Mouse (Mus musculus) left cerebral cortex, adult 2 months (tissue): ENCODE measurements around the gene Gm17387. TPM values are rescaled to one million over a fixed set of nuclear protein-coding genes. Genes with fewer than 3 reads are reported as not detected.

Experiments used
- DNase-seq, 2 experiments: peaks; one replicate each; pipeline ENCODE4 v3.0.0; 2021 to 2022; ENCODE audit warnings: low spot score in 2 of 2, mixed read lengths in 1 of 2; ENCODE audit errors: extremely low spot score in 1 of 2
- H3K27ac ChIP-seq: fragments of 200-600 bp; 2 replicates; pipeline ENCODE4 v1.8.1; 2022
- H3K4me3 ChIP-seq: fragments of 200-600 bp; 2 replicates; pipeline ENCODE4 v1.8.1; 2022
- CTCF ChIP-seq: fragments of 200-600 bp; IDR thresholded peaks from 2 replicates; pipeline ENCODE4 v1.8.1; 2022; ENCODE audit warnings: antibody characterized with exemption, mild to moderate bottlenecking, moderate library complexity
- intact Hi-C: fragments of 180-260 bp; cut with DNase I; formaldehyde crosslinking; loops from one replicate; pipeline ENCODE4 v1.15.1; 2025
- total RNA-seq, 2 experiments: library from RNA; stranded (reverse); gene quantifications; 2 replicates each; pipeline ENCODE4 v1.2.3; 2021

Gm17387 gene
- total RNA-seq, 2 experiments from 2014 or later = not detected

GRCm38 (mm10) chr7:141070058-141070862 lies 41.3 kb downstream of the Gm17387 start:
- peak; percentile 74 to 81 for DNase-seq
- H3K4me3 ChIP-seq = peak overlapping the region; percentile 42
- peak overlapping the region; percentile 89 for H3K27ac ChIP-seq
- TF ChIP-seq CTCF = peak; percentile 79
- intact Hi-C loops = loop anchor here (5.0 kb wide), 1 partner anchor 102 kb away; the partner anchor contains the start of gene Rnh1

GRCm38 (mm10) chr7:141072017-141072745 lies 43.2 kb downstream of the Gm17387 start:
- intact Hi-C loops = loop anchor here (5.0 kb wide), 1 partner anchor 100 kb away; the partner anchor contains the start of gene Rnh1
- TF ChIP-seq CTCF = peak; percentile 56
- Histone ChIP-seq H3K27ac (peak overlapping the region; percentile 89; the same call in 1 of the 2 replicates), H3K4me3 (no peak overlapping the region)
- no peak for DNase-seq

GRCm38 (mm10) chr7:141073782-141074181 lies 44.9 kb downstream of the Gm17387 start:
- intact Hi-C loops = loop anchor here (5.0 kb wide), 1 partner anchor 99 kb away; the partner anchor contains the start of gene Rnh1
- no peak for DNase-seq
- 0 out of 2 replicates have a peak overlapping the region, but pooled peaks have one; percentile 32 for H3K27ac ChIP-seq
- no peak for TF ChIP-seq CTCF
- no peak overlapping the region for H3K4me3 ChIP-seq

GRCm38 (mm10) chr7:141077841-141078240 lies 48.9 kb downstream of the Gm17387 start, which contains the start of gene Pkp3:
TSS of gene Pkp3 (plus strand) at chr7:141078218.
- Histone ChIP-seq H3K27ac (no peak within 1 kb of the TSS), H3K4me3 (no peak within 1 kb of the TSS)
- TF ChIP-seq CTCF = no peak
- intact Hi-C loops = no loop called here
- no peak for DNase-seq

- no peak overlapping the region for H3K4me3 ChIP-seq
- intact Hi-C loops = no loop called here
- no peak overlapping the region for H3K27ac ChIP-seq
- no peak for TF ChIP-seq CTCF
- no peak for DNase-seq
These were observed 49.9 kb downstream of the Gm17387 start for GRCm38 (mm10) chr7:141078876-141079275.

Other genes with a start within 250 kb of the Gm17387 start
- under 1 TPM; 0.32 to 0.47 TPM for gene Syce1, start 241.3 kb upstream of the Gm17387 start, total RNA-seq
- 10 to 100 TPM; 29.1 to 31.2 TPM for gene Zfp941, start 207.0 kb upstream of the Gm17387 start, total RNA-seq
- gene Urah, start 194.1 kb upstream of the Gm17387 start, total RNA-seq = 1 to 10 TPM; 3.9 to 5.9 TPM
- gene Scgb1c1, start 183.6 kb upstream of the Gm17387 start, total RNA-seq = not detected
- gene Odf3, start 181.3 kb upstream of the Gm17387 start, total RNA-seq = not detected
- 1 to 10 TPM; 1.5 to 2.6 TPM for gene Gm45785, start 172.8 kb upstream of the Gm17387 start, total RNA-seq
- gene Ric8a, start 172.2 kb upstream of the Gm17387 start, total RNA-seq = 10 to 100 TPM; 62.1 to 74.2 TPM
- 10 to 100 TPM; 24.6 to 24.8 TPM for gene Bet1l, start 171.6 kb upstream of the Gm17387 start, total RNA-seq
- gene Psmd13, start 147.2 kb upstream of the Gm17387 start, total RNA-seq = 100 to 1,000 TPM; 101 to 107 TPM
- 10 to 100 TPM; 72.2 to 76.5 TPM for gene Sirt3, start 146.8 kb upstream of the Gm17387 start, total RNA-seq
- 1 to 10 TPM in 1 of 2 experiments, not detected in 1; 2.0 TPM for gene Cox8b, start 128.7 kb upstream of the Gm17387 start, total RNA-seq
- 1 to 10 TPM in 1 of 2 experiments, under 1 TPM in 1; 0.68 to 1.2 TPM for gene Nlrp6, start 108.2 kb upstream of the Gm17387 start, total RNA-seq
- gene Pgghg, start 87.7 kb upstream of the Gm17387 start, total RNA-seq = 1 to 10 TPM; 4.5 to 4.7 TPM
- not detected for gene Ifitm5, start 78.8 kb upstream of the Gm17387 start, total RNA-seq
- not detected for gene Gm45717, start 73.2 kb upstream of the Gm17387 start, total RNA-seq
- gene Ifitm2, start 73.1 kb upstream of the Gm17387 start, total RNA-seq = 10 to 100 TPM; 10.8 to 17.7 TPM
- 1 to 10 TPM; 3.7 to 5.8 TPM for gene Ifitm1, start 61.9 kb upstream of the Gm17387 start, total RNA-seq
- 10 to 100 TPM; 10.9 to 16.7 TPM for gene Ifitm3, start 18.4 kb upstream of the Gm17387 start, total RNA-seq
- gene Ifitm6, start 11.2 kb upstream of the Gm17387 start, total RNA-seq = under 1 TPM in 1 of 2 experiments, not detected in 1; 0.57 TPM
- gene B4galnt4, start 32.0 kb downstream of the Gm17387 start, total RNA-seq = 10 to 100 TPM; 87.4 to 95.9 TPM
- not detected for gene Pkp3, start 49.1 kb downstream of the Gm17387 start, total RNA-seq
- gene Sigirr, start 71.4 kb downstream of the Gm17387 start, total RNA-seq = 1 to 10 TPM; 1.7 to 3.4 TPM
- not detected for gene Ano9, start 88.7 kb downstream of the Gm17387 start, total RNA-seq
- gene Ptdss2, start 93.3 kb downstream of the Gm17387 start, total RNA-seq = 10 to 100 TPM; 46.9 to 51.6 TPM
- 10 to 100 TPM; 36.5 to 37.3 TPM for gene Rnh1, start 143.7 kb downstream of the Gm17387 start, total RNA-seq
- 100 to 1,000 TPM; 219 to 244 TPM for gene Hras, start 164.9 kb downstream of the Gm17387 start, total RNA-seq
- 1 to 10 TPM; 3.9 to 5.0 TPM for gene Lrrc56, start 165.0 kb downstream of the Gm17387 start, total RNA-seq
- not detected for gene Lmntd2, start 184.9 kb downstream of the Gm17387 start, total RNA-seq
- 1 to 10 TPM in 1 of 2 experiments, under 1 TPM in 1; 0.94 to 1.3 TPM for gene Rassf7, start 186.7 kb downstream of the Gm17387 start, total RNA-seq
- 10 to 100 TPM; 70.5 to 77.2 TPM for gene Phrf1, start 199.7 kb downstream of the Gm17387 start, total RNA-seq
- gene Irf7, start 237.3 kb downstream of the Gm17387 start, total RNA-seq = 1 to 10 TPM in 1 of 2 experiments, under 1 TPM in 1; 0.59 to 1.2 TPM
- gene Cdhr5, start 247.7 kb downstream of the Gm17387 start, total RNA-seq = not detected